Comparison of ENCODE assay signal across 8 mouse cellular contexts in genomic region chr3:94838631-94839030, GRCm38 (mm10). TPM values are rescaled to one million over a fixed set of nuclear protein-coding genes. Genes with fewer than 3 reads are reported as not detected.
DNase-seq lines count a peak whose midpoint lies in the region; ATAC-seq and TF ChIP-seq lines count a peak whose summit lies in the region.

No protein-coding gene starts in this region.

- ATAC-seq in embryonic facial prominence, embryonic 14.5 days (ENCODE audit: low read depth): no peak
- no peak for ATAC-seq in stomach, postnatal 0 days (ENCODE audit: low FRiP score, low TSS enrichment)
- ATAC-seq in granulocyte monocyte progenitor cell, adult 5-6 weeks (replicated peaks; ENCODE audit: poor library complexity, severe bottlenecking): no peak

- H3K4me1 ChIP-seq in embryonic facial prominence, embryonic 14.5 days (ENCODE audit: control insufficient read depth, insufficient read depth, low read length): peaks cover 7% of the 10 kb centered on the region
- H3K4me1 ChIP-seq in hindbrain, embryonic 10.5 days (replicated peaks): peaks cover 22% of the 10 kb centered on the region
- peaks cover 10% of the 10 kb centered on the region for H3K4me1 ChIP-seq in lung, adult 2 months (ENCODE audit: control insufficient read depth, insufficient read depth, low read length)
- H3K4me1 ChIP-seq in stomach, postnatal 0 days (replicated peaks; ENCODE audit: control insufficient read depth, insufficient read depth): no peaks in the 10 kb centered on the region

- H3K4me3 ChIP-seq in embryonic facial prominence, embryonic 14.5 days (ENCODE audit: low read depth, low read length): peak overlapping the region; percentile 69
- H3K4me3 ChIP-seq in hindbrain, embryonic 10.5 days: peak overlapping the region; percentile 77
- peak overlapping the region; percentile 85 for H3K4me3 ChIP-seq in lung, adult 2 months (replicated peaks; ENCODE audit: extremely low read depth, low read depth, low read length)
- peak overlapping the region; percentile 75 for H3K4me3 ChIP-seq in stomach, postnatal 0 days (ENCODE audit: low read depth, low read length)

- peak overlapping the region; percentile 69 for H3K4me2 ChIP-seq in embryonic facial prominence, embryonic 14.5 days (ENCODE audit: low read depth, low read length)
- H3K4me2 ChIP-seq in stomach, postnatal 0 days (replicated peaks; ENCODE audit: low read depth): peak overlapping the region; percentile 52

- H3K9ac ChIP-seq in embryonic facial prominence, embryonic 14.5 days (ENCODE audit: low read depth, low read length): peak overlapping the region; percentile 95
- H3K9ac ChIP-seq in stomach, postnatal 0 days (ENCODE audit: low read length): peak overlapping the region; percentile 90

- peak overlapping the region; percentile 99 for H3K27ac ChIP-seq in embryonic facial prominence, embryonic 14.5 days (replicated peaks; ENCODE audit: low read depth, low read length)
- peak overlapping the region; percentile 99 for H3K27ac ChIP-seq in hindbrain, embryonic 10.5 days
- H3K27ac ChIP-seq in stomach, postnatal 0 days (replicated peaks): peak overlapping the region; percentile 97

- TF ChIP-seq EP300 in stomach, postnatal 0 days (optimal IDR thresholded peaks at IDR 0.05): no peak

- no peak for TF ChIP-seq CTCF in lung, adult 2 months (IDR thresholded peaks at IDR 0.05; ENCODE audit: insufficient read depth, low read length)
- no peak for TF ChIP-seq CTCF in stomach, postnatal 0 days (IDR thresholded peaks at IDR 0.05; ENCODE audit: low read depth)

- no peaks in the 10 kb centered on the region for H3K9me3 ChIP-seq in embryonic facial prominence, embryonic 14.5 days (ENCODE audit: control insufficient read depth, low read length)
- no peaks in the 10 kb centered on the region for H3K9me3 ChIP-seq in hindbrain, embryonic 10.5 days
- no peaks in the 10 kb centered on the region for H3K9me3 ChIP-seq in stomach, postnatal 0 days (ENCODE audit: control insufficient read depth, low read length)

- peak; percentile 13 for DNase-seq in right cerebral cortex, postnatal 4 days
- DNase-seq in right cerebral cortex, postnatal 25 days: no peak
- DNase-seq in embryonic facial prominence, embryonic 14.5 days (ENCODE audit: low spot score): no peak
- no peak for DNase-seq in hindbrain, embryonic 10.5 days (ENCODE audit: low spot score)
- DNase-seq in lung, adult 2 months: no peak
- no peak for DNase-seq in stomach, postnatal 0 days (ENCODE audit: low spot score)
- DNase-seq in ovary, postnatal 10 days (ENCODE audit: low spot score): no peak

- H3K27me3 ChIP-seq in embryonic facial prominence, embryonic 14.5 days (replicated peaks; ENCODE audit: control insufficient read depth, insufficient read depth, low read length): no peaks in the 10 kb centered on the region
- no peaks in the 10 kb centered on the region for H3K27me3 ChIP-seq in hindbrain, embryonic 10.5 days (ENCODE audit: insufficient read depth, poor library complexity, severe bottlenecking)
- H3K27me3 ChIP-seq in stomach, postnatal 0 days (ENCODE audit: control insufficient read depth, insufficient read depth, low read length): no peaks in the 10 kb centered on the region

- TF ChIP-seq POLR2A in lung, adult 2 months (IDR thresholded peaks at IDR 0.05; ENCODE audit: borderline replicate concordance, extremely low read depth, low read depth, low read length): no peak

- 17% methylated on average over 9 of the region's 9 CpGs for WGBS in embryonic facial prominence, embryonic 14.5 days
- WGBS in hindbrain, embryonic 10.5 days: 38% methylated on average over 9 of the region's 9 CpGs
- 5% methylated on average over 9 of the region's 9 CpGs for WGBS in lung, adult 2 months
- 5% methylated on average over 9 of the region's 9 CpGs for WGBS in stomach, postnatal 0 days

- H3K36me3 ChIP-seq in embryonic facial prominence, embryonic 14.5 days (ENCODE audit: control insufficient read depth, insufficient read depth, low read length): no peaks in the 10 kb centered on the region
- no peaks in the 10 kb centered on the region; the same call in 1 of the 2 replicates for H3K36me3 ChIP-seq in hindbrain, embryonic 10.5 days
- H3K36me3 ChIP-seq in stomach, postnatal 0 days (ENCODE audit: control insufficient read depth, insufficient read depth, low read length): no peaks in the 10 kb centered on the region

RNA-seq across cellular contexts. Expression of gene Pogz, which starts 1.3 kb away (rescaled TPM):
- polyA plus RNA-seq in embryonic facial prominence, embryonic 14.5 days (2014; fragmentation: Nextera tagmentation; extraction: Ambion mirVana): 15.1 and 17.9 TPM in 2 replicates
- 17.6 and 18.2 TPM in 2 replicates for polyA plus RNA-seq in hindbrain, embryonic 10.5 days (2016; fragmentation: Nextera tagmentation; extraction: Ambion mirVana)
- 26.1 and 28.1 TPM in 2 replicates for polyA plus RNA-seq in lung, adult 2 months (2012; rRNA removed)
- 4.1 and 4.6 TPM in 2 replicates for polyA plus RNA-seq in stomach, postnatal 0 days (2015; fragmentation: Nextera tagmentation; extraction: Ambion mirVana)
- total RNA-seq in granulocyte monocyte progenitor cell, adult 5-6 weeks (2014; fragmentation: Nextera tagmentation): 31.7 and 38.0 TPM in 2 replicates
- 13.0 and 20.9 TPM in 2 replicates for total RNA-seq in granulocyte monocyte progenitor cell, adult 5-6 weeks (2017)

RNA-seq across cellular contexts. Expression of gene Psmb4, which starts 48.1 kb away (rescaled TPM):
- 351 and 365 TPM in 2 replicates for polyA plus RNA-seq in embryonic facial prominence, embryonic 14.5 days (2014; fragmentation: Nextera tagmentation; extraction: Ambion mirVana)
- 342 and 366 TPM in 2 replicates for polyA plus RNA-seq in hindbrain, embryonic 10.5 days (2016; fragmentation: Nextera tagmentation; extraction: Ambion mirVana)
- polyA plus RNA-seq in lung, adult 2 months (2012; rRNA removed): 175 and 210 TPM in 2 replicates
- 243 and 251 TPM in 2 replicates for polyA plus RNA-seq in stomach, postnatal 0 days (2015; fragmentation: Nextera tagmentation; extraction: Ambion mirVana)
- 392 and 406 TPM in 2 replicates for total RNA-seq in granulocyte monocyte progenitor cell, adult 5-6 weeks (2014; fragmentation: Nextera tagmentation)
- 232 and 280 TPM in 2 replicates for total RNA-seq in granulocyte monocyte progenitor cell, adult 5-6 weeks (2017)

RNA-seq across cellular contexts. Expression of gene Cgn, which starts 52.3 kb away (rescaled TPM):
- polyA plus RNA-seq in embryonic facial prominence, embryonic 14.5 days (2014; fragmentation: Nextera tagmentation; extraction: Ambion mirVana): 4.0 and 5.8 TPM in 2 replicates
- polyA plus RNA-seq in hindbrain, embryonic 10.5 days (2016; fragmentation: Nextera tagmentation; extraction: Ambion mirVana): 5.0 and 8.0 TPM in 2 replicates
- polyA plus RNA-seq in lung, adult 2 months (2012; rRNA removed): 18.8 and 27.8 TPM in 2 replicates
- polyA plus RNA-seq in stomach, postnatal 0 days (2015; fragmentation: Nextera tagmentation; extraction: Ambion mirVana): 24.7 and 25.2 TPM in 2 replicates
- 0.17 TPM in 1 of 2 replicates, not detected in the other for total RNA-seq in granulocyte monocyte progenitor cell, adult 5-6 weeks (2014; fragmentation: Nextera tagmentation)
- not detected in 2 replicates for total RNA-seq in granulocyte monocyte progenitor cell, adult 5-6 weeks (2017)
